Mouse (Mus musculus) bone marrow macrophage, adult 2 months (primary cell): Measurements from ENCODE around the gene Mki67.

Experiments used
- CTCF ChIP-seq: IDR thresholded peaks from 2 replicates; pipeline ENCODE4 v1.5.1; 2012; ENCODE audit warnings: low read depth, mild to moderate bottlenecking, low read length, moderate library complexity
- POLR2A ChIP-seq: IDR thresholded peaks from 2 replicates; pipeline ENCODE4 v1.6.1; 2012; ENCODE audit warnings: mild to moderate bottlenecking, low read depth, low read length, borderline replicate concordance

DNA sequence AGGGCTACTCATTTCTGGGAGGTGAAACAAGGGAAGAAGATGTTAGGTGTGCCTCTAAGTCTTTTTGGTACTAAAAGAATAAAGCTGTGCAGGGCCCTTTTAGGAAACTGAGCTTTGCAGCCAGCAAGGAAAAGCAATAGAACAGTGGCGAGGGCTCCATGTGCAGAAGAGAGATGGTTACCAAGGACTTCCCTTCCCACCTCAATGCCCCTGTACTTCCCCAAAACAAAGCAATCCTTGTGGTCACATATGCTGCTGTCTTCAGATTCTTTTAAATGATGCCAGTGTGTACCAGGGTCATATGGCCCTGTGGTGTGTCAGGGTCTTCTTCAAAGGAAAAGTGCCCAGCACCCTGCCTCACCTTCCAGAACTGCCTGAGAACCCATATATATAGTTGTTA lies 11.1 kb downstream of the Mki67 start:
- TF ChIP-seq CTCF (no peak), POLR2A (no peak)
